Mouse (Mus musculus) forebrain, embryonic 14.5 days (tissue): ENCODE data around the gene She. TPM values are rescaled to one million over a fixed set of nuclear protein-coding genes. Genes with fewer than 3 reads are reported as not detected.

Experiments
- ATAC-seq: fragments of 200-750 bp; cut with Nextera tagmentation; 2 replicates; pipeline ENCODE4 v1.8.0; 2017; ENCODE audit warnings: mild to moderate bottlenecking, moderate library complexity
- DNase-seq: peaks from one replicate; pipeline ENCODE4 v3.0.0-alpha.2; 2015; ENCODE audit warnings: low spot score
- H3K27ac ChIP-seq: fragments of 300-500 bp; sonication (generic); 2 replicates; pipeline ENCODE4 v1.5.1; 2014; ENCODE audit warnings: low read depth, mild to moderate bottlenecking, control low read depth, low read length, moderate library complexity
- H3K27me3 ChIP-seq: fragments of 300-500 bp; sonication (generic); replicated peaks from 2 replicates; pipeline ENCODE4 v1.6.1; 2014; ENCODE audit warnings: low read length, control low read depth, mixed read lengths; ENCODE audit not compliant: control insufficient read depth, insufficient read depth
- H3K36me3 ChIP-seq: fragments of 300-500 bp; sonication (generic); 2 replicates; pipeline ENCODE4 v1.6.1; 2014; ENCODE audit warnings: low read length, control low read depth; ENCODE audit not compliant: control insufficient read depth, insufficient read depth
- H3K4me1 ChIP-seq: fragments of 300-500 bp; sonication (generic); 2 replicates; pipeline ENCODE4 v1.6.1; 2014; ENCODE audit warnings: antibody characterized with exemption, low read length, control low read depth; ENCODE audit not compliant: control insufficient read depth, insufficient read depth
- H3K4me2 ChIP-seq: fragments of 300-500 bp; sonication (generic); 2 replicates; pipeline ENCODE4 v1.6.1; 2014; ENCODE audit warnings: mild to moderate bottlenecking, control low read depth, low read length
- H3K4me3 ChIP-seq: fragments of 300-500 bp; sonication (generic); 2 replicates; pipeline ENCODE4 v1.5.1; 2014; ENCODE audit warnings: low read depth, low read length, control low read depth
- H3K9ac ChIP-seq: fragments of 300-500 bp; sonication (generic); 2 replicates; pipeline ENCODE4 v1.6.1; 2014; ENCODE audit warnings: mild to moderate bottlenecking, low read length, control low read depth, moderate library complexity
- H3K9me3 ChIP-seq: fragments of 300-500 bp; sonication (generic); replicated peaks from 2 replicates; pipeline ENCODE4 v1.6.1; 2016; ENCODE audit warnings: low read length, control low read depth, mixed read lengths; ENCODE audit not compliant: control insufficient read depth
- WGBS: fragments of 180-500 bp; shearing (Covaris S2); extraction: QIAGEN DNeasy Blood & Tissue Kit; methylation state at CpG from one replicate; pipeline ENCODE4 v1.1.7; 2014; 5-methylcytosine and 5-hydroxymethylcytosine counted together
- polyA plus RNA-seq: library from polyadenylated mRNA; unstranded; fragments of >200 nt; fragmentation: Nextera tagmentation; extraction: Ambion mirVana; gene quantifications from 2 replicates; pipeline ENCODE4 v1.2.1, GENCODE M21; 2014

The She gene
- polyA plus RNA-seq, 1 experiment from 2014 or later, result 0.93 TPM

- Histone ChIP-seq H3K9ac (no peak overlapping the region), H3K4me2 (no peak overlapping the region), H3K4me1 (no peaks in the 10 kb centered on the region), H3K9me3 (no peaks in the 10 kb centered on the region), H3K27me3 (no peaks in the 10 kb centered on the region), H3K36me3 (no peaks in the 10 kb centered on the region), H3K27ac (no peak overlapping the region), H3K4me3 (no peak overlapping the region)
- ATAC-seq (no peak), DNase-seq (no peak)
- 6% methylated on average over 3 of the region's 3 CpGs for WGBS
Observed at GRCm38 (mm10) chr3:89878456-89878855, 47.3 kb downstream of the She start.

GRCm38 (mm10) chr3:89879326-89879725, 48.2 kb downstream of the She start:
- H3K4me3 ChIP-seq, result no peak overlapping the region
- H3K9me3 ChIP-seq, result no peaks in the 10 kb centered on the region
- no peak overlapping the region for H3K4me2 ChIP-seq
- no peak for ATAC-seq
- no peaks in the 10 kb centered on the region for H3K36me3 ChIP-seq
- no peak overlapping the region for H3K9ac ChIP-seq
- no peak overlapping the region for H3K27ac ChIP-seq
- WGBS, result 65% methylated on average over 3 of the region's 3 CpGs
- H3K4me1 ChIP-seq, result no peaks in the 10 kb centered on the region
- H3K27me3 ChIP-seq, result no peaks in the 10 kb centered on the region
- no peak for DNase-seq

- DNase-seq (no peak), ATAC-seq (no peak)
- H3K9ac ChIP-seq, result no peak overlapping the region
- WGBS, result 83% methylated on average over 5 of the region's 5 CpGs
- H3K27ac ChIP-seq, result no peak overlapping the region
- no peaks in the 10 kb centered on the region for H3K9me3 ChIP-seq
- no peaks in the 10 kb centered on the region for H3K4me1 ChIP-seq
- H3K36me3 ChIP-seq, result no peaks in the 10 kb centered on the region
- no peak overlapping the region for H3K4me3 ChIP-seq
- H3K4me2 ChIP-seq, result no peak overlapping the region
- H3K27me3 ChIP-seq, result no peaks in the 10 kb centered on the region
Observed at GRCm38 (mm10) chr3:89880036-89880851, 49.1 kb downstream of the She start.

- no peak overlapping the region for H3K4me2 ChIP-seq
- no peak for ATAC-seq
- DNase-seq, result no peak
- H3K36me3 ChIP-seq, result no peaks in the 10 kb centered on the region
- H3K4me3 ChIP-seq, result no peak overlapping the region
- no peak overlapping the region for H3K9ac ChIP-seq
- H3K27me3 ChIP-seq, result no peaks in the 10 kb centered on the region
- no peaks in the 10 kb centered on the region for H3K4me1 ChIP-seq
- H3K9me3 ChIP-seq, result no peaks in the 10 kb centered on the region
- 73% methylated on average over 8 of the region's 8 CpGs for WGBS
- no peak overlapping the region for H3K27ac ChIP-seq
Observed at GRCm38 (mm10) chr3:89882556-89883181, 51.5 kb downstream of the She start.

GRCm38 (mm10) chr3:89883582-89884041, 52.4 kb downstream of the She start:
- Histone ChIP-seq H3K4me2 (no peak overlapping the region), H3K4me1 (no peaks in the 10 kb centered on the region), H3K27ac (no peak overlapping the region), H3K9me3 (no peaks in the 10 kb centered on the region), H3K9ac (no peak overlapping the region), H3K27me3 (no peaks in the 10 kb centered on the region), H3K36me3 (no peaks in the 10 kb centered on the region), H3K4me3 (no peak overlapping the region)
- DNase-seq (no peak), ATAC-seq (no peak)
- WGBS, result 83% methylated on average over 4 of the region's 4 CpGs

- WGBS, result 93% methylated on average over 11 of the region's 11 CpGs
- H3K27me3 ChIP-seq, result no peaks in the 10 kb centered on the region
- H3K4me3 ChIP-seq, result no peak overlapping the region
- no peak overlapping the region for H3K9ac ChIP-seq
- H3K4me1 ChIP-seq, result no peaks in the 10 kb centered on the region
- no peak for ATAC-seq
- H3K9me3 ChIP-seq, result no peaks in the 10 kb centered on the region
- DNase-seq, result no peak
- H3K27ac ChIP-seq, result no peak overlapping the region
- no peak overlapping the region for H3K4me2 ChIP-seq
- no peaks in the 10 kb centered on the region for H3K36me3 ChIP-seq
Observed at GRCm38 (mm10) chr3:89885766-89886165, 54.6 kb downstream of the She start.

- DNase-seq (no peak), ATAC-seq (no peak)
- no peaks in the 10 kb centered on the region for H3K4me1 ChIP-seq
- no peak overlapping the region for H3K4me2 ChIP-seq
- H3K9ac ChIP-seq, result no peak overlapping the region
- H3K27ac ChIP-seq, result no peak overlapping the region
- no peaks in the 10 kb centered on the region for H3K27me3 ChIP-seq
- no peaks in the 10 kb centered on the region for H3K9me3 ChIP-seq
- 94% methylated on average over 7 of the region's 7 CpGs for WGBS
- no peaks in the 10 kb centered on the region for H3K36me3 ChIP-seq
- H3K4me3 ChIP-seq, result no peak overlapping the region
Observed at GRCm38 (mm10) chr3:89887582-89888230, 56.5 kb downstream of the She start.

GRCm38 (mm10) chr3:89889841-89890430, 58.8 kb downstream of the She start:
- H3K27me3 ChIP-seq, result no peaks in the 10 kb centered on the region
- H3K9ac ChIP-seq, result no peak overlapping the region
- H3K4me1 ChIP-seq, result no peaks in the 10 kb centered on the region
- no peak for ATAC-seq
- WGBS, result 77% methylated on average over 8 of the region's 8 CpGs
- H3K9me3 ChIP-seq, result no peaks in the 10 kb centered on the region
- H3K36me3 ChIP-seq, result no peaks in the 10 kb centered on the region
- DNase-seq, result no peak
- H3K4me2 ChIP-seq, result no peak overlapping the region
- H3K27ac ChIP-seq, result no peak overlapping the region
- H3K4me3 ChIP-seq, result no peak overlapping the region
